Mouse (Mus musculus) heart, adult 18-20 months (tissue): ENCODE data around the gene Glud1. TPM values are rescaled to one million over a fixed set of nuclear protein-coding genes. Genes with fewer than 3 reads are reported as not detected.
A peak's percentile ranks its signal among the peaks of the same experiment; 100 is the strongest.

Source experiments
- DNase-seq, 2 experiments: peaks; one replicate each; pipeline ENCODE4 v3.0.0; 2021 to 2022; ENCODE audit warnings: mixed read lengths in 1 of 2
- long read RNA-seq, 2 experiments: library from polyadenylated mRNA; stranded (forward); transcript quantifications; one replicate each; pipeline ENCODE4 v2.0.0; 2021
- total RNA-seq, 2 experiments: library from RNA; stranded (reverse); gene quantifications; 2 replicates each; pipeline ENCODE4 v1.2.3; 2021

Glud1 gene
- 100 to 1,000 TPM; 148 to 183 TPM for total RNA-seq
- long read RNA-seq, experiment 1, transcript Glud1-201 (13 exons, 3,390 nt), result major isoform, 113 of 128 reads
- long read RNA-seq, experiment 1, partial matches to known transcripts, result 11 of 128 reads
- long read RNA-seq, experiment 1, other reads (novel, unspliced or antisense), result 4 of 128 reads
- long read RNA-seq, experiment 2, transcript Glud1-201 (13 exons, 3,390 nt), result major isoform, 40 of 47 reads
- long read RNA-seq, experiment 2, partial matches to known transcripts, result 1 of 47 reads
- long read RNA-seq, experiment 2, other reads (novel, unspliced or antisense), result 6 of 47 reads

GRCm38 (mm10) chr14:34310234-34310965 is at the start of gene Glud1, which contains the start of gene Shld2:
Gene Glud1, plus strand, starts transcription at chr14:34310727.
Gene Shld2, minus strand, starts transcription at chr14:34310493.
- DNase-seq, result peak; percentile 95 to 98

- no peak for DNase-seq
These were observed 42.5 kb upstream of the Glud1 start for GRCm38 (mm10) chr14:34268046-34268445.

GRCm38 (mm10) chr14:34273280-34273679 is 37.2 kb upstream of the Glud1 start:
- peak in 1 of 2 experiments; percentile 42 for DNase-seq

- DNase-seq, result no peak
These were observed 36.4 kb upstream of the Glud1 start for GRCm38 (mm10) chr14:34274141-34274540.

- DNase-seq, result no peak
These were observed 35.3 kb upstream of the Glud1 start for GRCm38 (mm10) chr14:34275225-34275624.

DNA sequence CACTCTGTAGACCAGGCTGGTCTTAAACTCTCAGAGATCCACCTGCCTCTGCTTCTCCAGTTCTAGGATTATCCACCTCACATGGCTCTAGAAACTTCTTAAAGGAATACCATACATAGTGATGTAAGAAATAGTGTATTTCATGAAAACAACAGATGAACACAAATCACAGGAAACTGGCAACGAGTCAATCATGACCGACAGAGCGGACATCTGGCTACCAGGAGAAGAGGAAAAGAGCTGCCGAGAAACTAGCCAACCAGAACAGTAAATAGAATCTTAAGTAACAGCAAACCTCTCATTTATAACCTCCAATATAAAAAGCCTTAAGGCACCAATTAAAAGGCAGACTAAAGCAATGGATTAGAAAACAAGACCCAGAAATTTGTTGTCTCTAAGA is 30.8 kb upstream of the Glud1 start:
- DNase-seq, result no peak

DNA sequence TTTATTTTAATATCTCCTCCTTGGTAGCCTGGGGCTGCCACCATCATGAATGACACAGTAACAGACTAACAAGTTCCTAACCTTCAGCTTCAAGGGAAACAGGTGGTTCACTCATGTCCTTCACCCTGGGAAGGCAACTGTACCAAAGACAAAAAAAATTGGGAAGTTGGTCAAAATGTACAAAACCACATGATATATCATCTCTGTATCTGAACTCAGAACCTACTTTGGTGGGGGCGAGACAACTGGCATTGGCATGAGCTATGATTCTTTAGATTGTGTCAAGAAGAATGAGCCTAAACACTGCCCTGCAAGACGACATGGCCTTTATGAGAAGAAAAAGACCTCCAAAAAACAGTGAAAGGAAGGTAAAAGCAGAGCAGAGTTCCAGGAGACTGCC is 29.7 kb upstream of the Glud1 start:
- DNase-seq, result no peak

DNA sequence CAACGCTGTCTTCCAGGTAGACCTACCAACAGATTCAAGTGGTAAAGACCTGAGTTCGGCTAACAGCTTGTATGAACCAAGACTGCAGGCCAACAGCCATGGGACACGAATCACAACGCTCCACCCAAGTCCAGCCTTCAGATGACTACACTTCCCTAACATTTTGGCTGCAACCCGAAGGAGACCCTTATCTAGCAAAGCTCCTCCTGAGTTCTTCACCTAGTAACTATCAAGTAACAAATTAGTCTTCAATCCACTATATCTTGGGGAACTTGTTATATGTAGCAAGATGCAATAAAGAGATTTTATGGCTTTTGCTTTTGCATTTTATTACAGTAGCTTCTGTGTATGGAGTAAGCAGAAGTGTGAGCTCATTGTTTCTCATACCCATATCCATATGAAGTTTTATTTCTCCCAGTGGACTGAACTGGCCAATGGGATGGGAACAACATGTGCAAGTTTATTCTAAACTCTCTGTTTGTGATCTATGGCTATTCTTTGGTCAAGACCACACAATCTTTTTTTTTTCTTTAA is 28.7 kb upstream of the Glud1 start:
- no peak for DNase-seq

DNA sequence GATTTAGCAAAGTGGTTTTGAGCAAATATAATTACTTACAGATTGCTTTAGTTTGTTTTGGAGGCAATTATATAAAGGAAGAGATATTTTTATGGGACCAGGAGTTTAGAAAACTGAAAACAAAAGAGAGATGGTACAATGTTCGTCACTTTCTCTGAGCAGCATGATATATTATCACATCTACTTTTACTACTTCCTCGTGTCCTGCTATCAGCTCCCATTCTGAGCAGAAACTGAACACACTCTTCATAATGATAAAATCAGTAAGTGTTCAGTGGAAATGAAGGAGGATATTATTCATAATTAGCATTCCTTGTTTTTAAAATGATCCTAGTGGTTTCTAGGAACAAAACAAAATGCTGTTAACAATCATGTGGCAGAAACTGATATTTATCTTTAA is 22.1 kb upstream of the Glud1 start:
- no peak for DNase-seq

GRCm38 (mm10) chr14:34289259-34290015 is 21.1 kb upstream of the Glud1 start:
- DNase-seq, result no peak

- no peak for DNase-seq
These were observed 20.3 kb upstream of the Glud1 start for GRCm38 (mm10) chr14:34290229-34290628.

DNA sequence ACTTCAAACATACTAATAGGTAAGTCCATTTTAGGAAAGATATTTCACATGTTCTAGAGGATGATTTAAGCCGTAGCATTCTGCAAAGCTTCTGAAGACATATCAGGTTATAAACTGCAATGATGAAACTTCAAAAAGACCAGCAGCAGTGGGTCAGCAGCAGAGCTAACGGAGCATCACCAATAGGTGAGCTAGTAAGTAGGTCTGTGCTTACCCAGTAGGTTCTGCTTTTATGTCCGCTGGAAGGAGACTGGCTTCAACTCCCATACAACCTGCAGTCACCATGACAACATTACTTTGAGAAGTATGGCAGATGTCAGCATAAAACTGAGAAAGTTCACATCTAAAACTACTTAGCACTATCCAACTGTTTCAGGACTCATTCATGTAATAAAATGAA is 16.9 kb upstream of the Glud1 start:
- DNase-seq, result no peak

- DNase-seq, result peak in 1 of 2 experiments; percentile 42
These were observed 14.2 kb upstream of the Glud1 start for GRCm38 (mm10) chr14:34296350-34296749.

GRCm38 (mm10) chr14:34297038-34297437 is 13.5 kb upstream of the Glud1 start:
- DNase-seq, result peak in 1 of 2 experiments; percentile 16

- peak in 1 of 2 experiments; percentile 25 for DNase-seq
These were observed 12.9 kb upstream of the Glud1 start for GRCm38 (mm10) chr14:34297634-34298033.

GRCm38 (mm10) chr14:34298871-34299700 is 11.4 kb upstream of the Glud1 start:
- peak in 1 of 2 experiments; percentile 15 for DNase-seq

GRCm38 (mm10) chr14:34302681-34303242 is 7.8 kb upstream of the Glud1 start:
- no peak for DNase-seq

DNA sequence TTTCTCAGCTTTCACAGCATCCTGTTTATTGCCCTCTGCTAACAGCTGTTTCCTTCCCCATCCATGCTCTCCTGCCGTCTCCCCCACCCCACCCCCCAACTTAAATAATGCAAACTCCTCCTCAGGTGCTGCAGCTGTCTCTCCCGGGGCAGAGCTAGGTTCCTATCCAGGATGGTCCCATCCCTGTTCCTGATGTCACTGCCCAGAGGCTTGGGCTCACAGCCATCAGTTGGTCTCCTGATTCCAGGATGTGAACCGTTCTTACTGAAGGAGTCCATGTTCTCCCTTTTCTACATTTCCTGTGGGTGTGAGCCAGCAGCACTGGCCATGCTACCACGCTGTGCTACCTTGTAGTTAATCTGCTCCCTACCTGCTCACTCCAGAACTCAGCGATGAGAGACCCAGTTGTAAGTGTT is 7.3 kb upstream of the Glud1 start:
- DNase-seq, result peak in 1 of 2 experiments; percentile 19

DNA sequence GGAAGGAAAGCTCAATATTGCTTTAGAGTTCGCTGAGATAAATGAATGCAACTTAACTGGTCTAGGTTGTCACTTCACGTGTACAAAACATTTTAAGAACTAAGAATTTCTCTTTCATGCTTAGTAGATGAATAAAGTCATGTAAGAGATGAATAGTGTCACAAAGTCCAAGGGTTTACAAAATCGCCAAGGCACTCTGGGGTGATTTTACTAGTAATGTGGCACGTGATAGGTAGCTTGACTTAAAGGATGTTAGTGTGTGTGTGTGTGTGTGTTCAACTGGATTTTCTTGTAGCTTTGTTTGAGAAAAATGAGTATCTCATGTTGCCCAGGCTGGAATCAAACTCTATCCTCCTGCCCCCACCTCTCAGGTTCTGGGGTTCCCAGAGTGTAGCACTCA is 1.3 kb upstream of the Glud1 start:
- DNase-seq, result no peak

GRCm38 (mm10) chr14:34309907-34310233 is 657 bp upstream of the Glud1 start:
- no peak for DNase-seq

DNA sequence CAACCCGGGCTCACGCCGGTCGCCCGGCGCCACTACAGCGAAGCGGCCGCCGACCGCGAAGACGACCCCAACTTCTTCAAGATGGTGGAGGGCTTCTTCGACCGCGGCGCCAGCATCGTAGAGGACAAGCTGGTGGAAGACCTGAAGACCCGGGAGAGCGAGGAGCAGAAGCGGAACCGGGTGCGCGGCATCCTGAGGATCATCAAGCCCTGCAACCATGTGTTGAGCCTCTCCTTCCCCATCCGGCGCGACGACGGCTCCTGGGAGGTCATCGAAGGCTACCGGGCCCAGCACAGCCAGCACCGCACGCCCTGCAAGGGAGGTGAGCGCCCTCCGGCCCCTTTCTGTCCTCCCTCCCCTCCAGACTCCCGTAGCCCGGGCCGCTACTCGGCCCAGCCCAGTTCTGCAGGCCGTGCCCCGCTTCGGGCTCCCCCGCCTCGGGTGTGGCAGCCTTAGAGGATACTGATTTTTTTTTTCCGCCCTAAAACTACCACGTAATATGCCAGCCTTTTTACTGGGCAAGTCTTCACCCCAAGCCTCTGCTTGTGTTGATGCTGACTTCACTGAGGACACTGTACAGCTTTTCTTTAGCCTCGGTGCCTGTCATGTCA is 599 bp downstream of the Glud1 start:
- peak; percentile 67 to 73 for DNase-seq
